Mouse (Mus musculus): Measurements from ENCODE around the gene Chgb. TPM values are rescaled to one million over a fixed set of nuclear protein-coding genes. Genes with fewer than 3 reads are reported as not detected.

The Chgb gene
- polyA plus RNA-seq, 1 experiment from 2014 or later, result 0.14 TPM

Other genes starting within 250 kb of the Chgb start
- 64.7 and 73.0 TPM in 2 replicates for gene Gpcpd1, start 193.5 kb upstream of the Chgb start, polyA plus RNA-seq (2015; fragmentation: Nextera tagmentation; extraction: Ambion mirVana)
- gene Shld1, start 94.3 kb upstream of the Chgb start, polyA plus RNA-seq (2015; fragmentation: Nextera tagmentation; extraction: Ambion mirVana), result 10.5 TPM in 2 replicates
- 9.9 and 12.9 TPM in 2 replicates for gene Trmt6, start 34.8 kb downstream of the Chgb start, polyA plus RNA-seq (2015; fragmentation: Nextera tagmentation; extraction: Ambion mirVana)
- 5.4 and 5.9 TPM in 2 replicates for gene Mcm8, start 34.9 kb downstream of the Chgb start, polyA plus RNA-seq (2015; fragmentation: Nextera tagmentation; extraction: Ambion mirVana)
- gene Crls1, start 65.4 kb downstream of the Chgb start, polyA plus RNA-seq (2015; fragmentation: Nextera tagmentation; extraction: Ambion mirVana), result 9.1 and 10.3 TPM in 2 replicates
- 0.94 and 1.0 TPM in 2 replicates for gene Lrrn4, start 99.6 kb downstream of the Chgb start, polyA plus RNA-seq (2015; fragmentation: Nextera tagmentation; extraction: Ambion mirVana)
- 0.02 TPM in 1 of 2 replicates, not detected in the other for gene Fermt1, start 164.6 kb downstream of the Chgb start, polyA plus RNA-seq (2015; fragmentation: Nextera tagmentation; extraction: Ambion mirVana)